Mouse (Mus musculus): ENCODE data around the gene Ackr3. TPM values are rescaled to one million over a fixed set of nuclear protein-coding genes. Genes with fewer than 3 reads are reported as not detected.

The Ackr3 gene
- total RNA-seq, 4 experiments from 2014 or later = 11.4 to 13.7 (median 12.8) TPM

- DNase-seq (ENCODE audit: low spot score in 2 of 2) = no peak
These were observed 24.0 kb downstream of the Ackr3 start for GRCm38 (mm10) chr1:90227684-90228322.

GRCm38 (mm10) chr1:90228323-90228697 lies 24.5 kb downstream of the Ackr3 start:
- DNase-seq (ENCODE audit: low spot score in 2 of 2) = no peak

GRCm38 (mm10) chr1:90230611-90231010 lies 26.8 kb downstream of the Ackr3 start:
- DNase-seq (ENCODE audit: low spot score in 2 of 2) = no peak

GRCm38 (mm10) chr1:90231591-90232490 lies 28.1 kb downstream of the Ackr3 start:
- DNase-seq (ENCODE audit: low spot score in 2 of 2) = no peak

GRCm38 (mm10) chr1:90232491-90232885 lies 28.7 kb downstream of the Ackr3 start:
- DNase-seq (ENCODE audit: low spot score in 2 of 2) = no peak

- no peak for DNase-seq (ENCODE audit: low spot score in 2 of 2)
These were observed 30.9 kb downstream of the Ackr3 start for GRCm38 (mm10) chr1:90234620-90235054.

- no peak for DNase-seq (ENCODE audit: low spot score in 2 of 2)
These were observed 32.9 kb downstream of the Ackr3 start for GRCm38 (mm10) chr1:90236640-90237039.

GRCm38 (mm10) chr1:90238095-90238888 lies 34.5 kb downstream of the Ackr3 start:
- peak in 1 of 2 experiments; percentile 42 for DNase-seq (ENCODE audit: low spot score in 2 of 2)

- DNase-seq (ENCODE audit: low spot score in 2 of 2) = no peak
These were observed 35.8 kb downstream of the Ackr3 start for GRCm38 (mm10) chr1:90239336-90240225.

- no peak for DNase-seq (ENCODE audit: low spot score in 2 of 2)
These were observed 36.5 kb downstream of the Ackr3 start for GRCm38 (mm10) chr1:90240287-90240686.

- DNase-seq (ENCODE audit: low spot score in 2 of 2) = no peak
These were observed 38.7 kb downstream of the Ackr3 start for GRCm38 (mm10) chr1:90242444-90242989.

GRCm38 (mm10) chr1:90244537-90244936 lies 40.8 kb downstream of the Ackr3 start:
- DNase-seq (ENCODE audit: low spot score in 2 of 2) = no peak

- no peak for DNase-seq (ENCODE audit: low spot score in 2 of 2)
These were observed 41.8 kb downstream of the Ackr3 start for GRCm38 (mm10) chr1:90245533-90245932.

- no peak for DNase-seq (ENCODE audit: low spot score in 2 of 2)
These were observed 42.3 kb downstream of the Ackr3 start for GRCm38 (mm10) chr1:90246035-90246434.

- DNase-seq (ENCODE audit: low spot score in 2 of 2) = no peak
These were observed 43.0 kb downstream of the Ackr3 start for GRCm38 (mm10) chr1:90246800-90247199.

- DNase-seq (ENCODE audit: low spot score in 2 of 2) = no peak
These were observed 43.5 kb downstream of the Ackr3 start for GRCm38 (mm10) chr1:90247234-90247633.

GRCm38 (mm10) chr1:90247756-90248541 lies 44.2 kb downstream of the Ackr3 start:
- DNase-seq (ENCODE audit: low spot score in 2 of 2) = no peak

GRCm38 (mm10) chr1:90248966-90249735 lies 45.4 kb downstream of the Ackr3 start:
- no peak for DNase-seq (ENCODE audit: low spot score in 2 of 2)

- no peak for DNase-seq (ENCODE audit: low spot score in 2 of 2)
These were observed 46.6 kb downstream of the Ackr3 start for GRCm38 (mm10) chr1:90250419-90250818.

Data from layer of hippocampus, adult 8-10 months (tissue).